Mouse (Mus musculus) forebrain, embryonic 15.5 days (tissue): ENCODE results near the gene Slc38a9. TPM values are rescaled to one million over a fixed set of nuclear protein-coding genes. Genes with fewer than 3 reads are reported as not detected.

Source experiments
- ATAC-seq: fragments of 200-750 bp; cut with Nextera tagmentation; replicated peaks from 2 replicates; pipeline ENCODE4 v1.8.0; 2017; ENCODE audit warnings: mild to moderate bottlenecking, moderate TSS enrichment, moderate library complexity
- H3K27ac ChIP-seq: fragments of 300-500 bp; sonication (generic); replicated peaks from 2 replicates; pipeline ENCODE4 v1.5.1; 2015; ENCODE audit warnings: mild to moderate bottlenecking, inconsistent platforms
- H3K27me3 ChIP-seq: fragments of 300-500 bp; sonication (generic); 2 replicates; pipeline ENCODE4 v1.6.1; 2015; ENCODE audit warnings: inconsistent platforms
- H3K36me3 ChIP-seq: fragments of 300-500 bp; sonication (generic); 2 replicates; pipeline ENCODE4 v1.6.1; 2015; ENCODE audit warnings: mild to moderate bottlenecking, inconsistent platforms
- H3K4me1 ChIP-seq: fragments of 300-500 bp; sonication (generic); 2 replicates; pipeline ENCODE4 v1.6.1; 2015; ENCODE audit warnings: inconsistent platforms
- H3K4me2 ChIP-seq: fragments of 300-500 bp; sonication (generic); replicated peaks from 2 replicates; pipeline ENCODE4 v1.6.1; 2015; ENCODE audit warnings: mild to moderate bottlenecking, inconsistent platforms
- H3K4me3 ChIP-seq: fragments of 300-500 bp; sonication (generic); 2 replicates; pipeline ENCODE4 v1.5.1; 2015; ENCODE audit warnings: mild to moderate bottlenecking, inconsistent platforms
- H3K9ac ChIP-seq: fragments of 300-500 bp; sonication (generic); replicated peaks from 2 replicates; pipeline ENCODE4 v1.6.1; 2015; ENCODE audit warnings: mild to moderate bottlenecking, inconsistent platforms
- H3K9me3 ChIP-seq: fragments of 300-500 bp; sonication (generic); 2 replicates; pipeline ENCODE4 v1.6.1; 2016; ENCODE audit warnings: inconsistent platforms
- WGBS: fragments of 180-500 bp; shearing (Covaris S2); methylation state at CpG from one replicate; pipeline ENCODE4 v1.1.7; 2015; ENCODE audit warnings: mixed read lengths; 5-methylcytosine and 5-hydroxymethylcytosine counted together
- polyA plus RNA-seq: library from polyadenylated mRNA; unstranded; fragments of >200 nt; fragmentation: Nextera tagmentation; extraction: Ambion mirVana; gene quantifications from 2 replicates; pipeline ENCODE4 v1.2.1, GENCODE M21; 2015

Gene Slc38a9
- polyA plus RNA-seq, 1 experiment from 2014 or later = 28.0 TPM

DNA sequence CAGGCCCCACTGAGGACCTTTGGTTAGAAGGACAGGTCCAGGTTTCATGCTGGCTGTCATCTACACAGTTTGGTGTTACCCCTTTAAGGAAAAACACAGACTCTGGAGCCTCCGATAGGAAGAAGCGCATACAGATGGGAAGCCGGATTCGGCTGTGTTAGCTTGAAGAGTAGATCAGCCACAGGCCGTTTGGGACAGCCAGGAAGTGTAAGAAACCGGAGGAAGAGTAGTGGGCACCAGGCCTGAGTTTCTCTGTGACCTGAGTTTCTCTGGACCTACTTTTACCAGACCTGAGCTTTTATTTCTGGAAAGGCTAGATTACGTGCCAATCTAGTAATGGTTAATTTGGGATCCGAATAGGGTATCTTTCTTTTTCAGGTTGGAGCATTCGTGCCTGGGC lies 76.6 kb downstream of the Slc38a9 start:
- no peak for ATAC-seq
- 86% methylated on average over 9 of the region's 9 CpGs for WGBS

DNA sequence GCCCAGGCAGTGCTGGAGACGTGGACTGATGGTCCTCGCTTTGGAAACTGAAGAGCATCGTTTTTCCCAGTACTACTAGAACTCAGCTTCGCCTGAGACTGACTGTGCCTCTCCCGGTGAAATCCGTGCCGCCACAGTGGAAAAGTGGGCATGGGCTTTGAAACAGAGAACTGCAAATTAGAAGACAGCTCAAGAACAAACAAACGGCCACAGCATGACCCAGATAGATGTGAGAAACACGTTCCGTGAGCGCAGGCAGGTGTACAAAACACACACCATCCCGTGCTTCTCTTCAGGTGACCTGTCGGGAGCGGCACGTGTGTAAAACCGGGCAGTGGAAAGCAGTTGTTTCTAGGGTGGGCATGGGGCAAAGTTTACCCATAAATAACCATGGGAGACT lies 77.5 kb downstream of the Slc38a9 start:
- H3K9me3 ChIP-seq = no peaks in the 10 kb centered on the region
- no peak for ATAC-seq
- H3K4me2 ChIP-seq = no peak overlapping the region
- no peaks in the 10 kb centered on the region for H3K27me3 ChIP-seq
- no peaks in the 10 kb centered on the region; the same call in 1 of the 2 replicates for H3K36me3 ChIP-seq
- H3K4me1 ChIP-seq = no peaks in the 10 kb centered on the region
- no peak overlapping the region for H3K27ac ChIP-seq
- no peak overlapping the region for H3K9ac ChIP-seq
- H3K4me3 ChIP-seq = no peak overlapping the region
- WGBS = 86% methylated on average over 16 of the region's 16 CpGs

More for the DNA sequence above, 76.6 kb downstream of the Slc38a9 start:
- H3K27me3 ChIP-seq = no peaks in the 10 kb centered on the region
- H3K4me2 ChIP-seq = no peak overlapping the region
- no peak overlapping the region for H3K9ac ChIP-seq
- no peak overlapping the region for H3K27ac ChIP-seq
- H3K9me3 ChIP-seq = no peaks in the 10 kb centered on the region
- no peak overlapping the region for H3K4me3 ChIP-seq
- no peaks in the 10 kb centered on the region for H3K4me1 ChIP-seq
- H3K36me3 ChIP-seq = peaks cover 6% of the 10 kb centered on the region

DNA sequence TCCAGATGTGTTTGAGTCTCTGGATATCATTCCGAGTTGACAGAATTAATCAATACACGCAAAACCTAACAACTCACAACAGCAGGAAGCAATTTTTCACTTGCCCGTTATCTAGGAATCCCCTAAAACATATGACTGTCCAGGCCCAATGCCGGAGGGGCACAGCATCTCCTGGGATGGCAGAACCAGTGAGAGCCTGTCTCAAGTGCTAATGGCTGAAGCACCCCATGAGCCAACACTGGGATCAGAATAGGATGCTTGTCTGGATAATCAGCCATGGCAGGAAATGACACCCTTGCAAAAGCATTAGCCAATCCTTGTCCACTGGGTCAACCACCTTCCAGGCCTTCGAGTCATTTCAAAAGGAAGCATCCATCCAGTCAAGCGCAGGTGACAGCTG lies 79.5 kb downstream of the Slc38a9 start:
- Histone ChIP-seq H3K27ac (no peak overlapping the region), H3K9ac (no peak overlapping the region)
- WGBS = 89% methylated on average over 6 of the region's 6 CpGs

GRCm38 (mm10) chr13:112742076-112742830 lies 81.7 kb downstream of the Slc38a9 start:
- no peaks in the 10 kb centered on the region for H3K9me3 ChIP-seq
- H3K36me3 ChIP-seq = no peaks in the 10 kb centered on the region
- H3K4me1 ChIP-seq = no peaks in the 10 kb centered on the region
- no peak overlapping the region for H3K27ac ChIP-seq
- ATAC-seq = no peak
- H3K9ac ChIP-seq = no peak overlapping the region
- no peak overlapping the region for H3K4me3 ChIP-seq
- H3K27me3 ChIP-seq = no peaks in the 10 kb centered on the region
- H3K4me2 ChIP-seq = no peak overlapping the region
- WGBS = 75% methylated on average over 14 of the region's 14 CpGs

More for the DNA sequence above, 79.5 kb downstream of the Slc38a9 start:
- no peaks in the 10 kb centered on the region for H3K27me3 ChIP-seq
- H3K4me1 ChIP-seq = no peaks in the 10 kb centered on the region
- H3K4me2 ChIP-seq = no peak overlapping the region
- no peaks in the 10 kb centered on the region for H3K36me3 ChIP-seq
- no peak overlapping the region for H3K4me3 ChIP-seq
- H3K9me3 ChIP-seq = no peaks in the 10 kb centered on the region
- no peak for ATAC-seq

GRCm38 (mm10) chr13:112743647-112744046 lies 83.1 kb downstream of the Slc38a9 start:
- Histone ChIP-seq H3K27me3 (no peaks in the 10 kb centered on the region), H3K9me3 (no peaks in the 10 kb centered on the region), H3K9ac (no peak overlapping the region), H3K36me3 (no peaks in the 10 kb centered on the region), H3K27ac (no peak overlapping the region), H3K4me1 (no peaks in the 10 kb centered on the region), H3K4me2 (no peak overlapping the region), H3K4me3 (no peak overlapping the region)
- WGBS = 83% methylated on average over 4 of the region's 4 CpGs
- ATAC-seq = no peak

DNA sequence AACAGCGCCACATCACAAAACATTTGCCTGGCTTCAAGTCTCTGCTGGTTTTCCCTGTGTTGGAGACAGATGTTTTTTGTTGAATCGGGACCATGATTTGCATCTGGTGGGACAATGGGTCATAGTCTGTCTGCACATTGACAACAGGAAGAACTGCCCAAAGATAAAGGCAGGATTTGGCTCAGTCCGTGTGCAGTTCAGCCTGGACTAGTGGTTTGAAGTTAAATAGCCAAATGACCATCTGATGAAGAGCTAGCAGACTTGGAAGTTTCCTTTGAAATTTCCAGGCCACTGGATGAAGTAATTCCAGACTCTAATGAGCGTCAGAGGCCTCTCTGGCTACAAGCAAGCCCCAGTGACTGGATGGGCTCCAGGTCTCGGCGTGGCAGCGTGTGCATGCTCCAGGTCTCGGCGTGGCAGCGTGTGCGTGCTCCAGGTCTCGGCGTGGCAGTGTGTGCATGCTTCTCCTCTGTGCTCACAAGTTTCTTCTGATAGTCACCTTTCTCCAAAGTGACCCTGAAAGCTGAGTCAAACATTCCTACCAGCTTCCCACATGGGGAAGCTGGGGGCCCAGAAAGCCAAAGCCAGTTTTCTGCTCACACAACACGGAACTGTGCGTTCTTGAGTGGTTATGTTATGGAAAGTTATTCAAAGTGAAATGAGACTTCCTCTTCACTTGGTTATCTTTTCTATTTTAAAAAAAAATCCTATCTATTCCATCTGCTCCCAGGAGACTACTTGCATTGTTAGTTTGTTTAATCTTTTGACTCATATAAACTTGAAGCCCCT lies 83.7 kb downstream of the Slc38a9 start:
- Histone ChIP-seq H3K9ac (no peak overlapping the region), H3K27ac (no peak overlapping the region), H3K4me1 (no peaks in the 10 kb centered on the region), H3K9me3 (no peaks in the 10 kb centered on the region), H3K4me2 (no peak overlapping the region), H3K27me3 (no peaks in the 10 kb centered on the region), H3K36me3 (no peaks in the 10 kb centered on the region), H3K4me3 (no peak overlapping the region)
- no peak for ATAC-seq
- 87% methylated on average over 15 of the region's 15 CpGs for WGBS

DNA sequence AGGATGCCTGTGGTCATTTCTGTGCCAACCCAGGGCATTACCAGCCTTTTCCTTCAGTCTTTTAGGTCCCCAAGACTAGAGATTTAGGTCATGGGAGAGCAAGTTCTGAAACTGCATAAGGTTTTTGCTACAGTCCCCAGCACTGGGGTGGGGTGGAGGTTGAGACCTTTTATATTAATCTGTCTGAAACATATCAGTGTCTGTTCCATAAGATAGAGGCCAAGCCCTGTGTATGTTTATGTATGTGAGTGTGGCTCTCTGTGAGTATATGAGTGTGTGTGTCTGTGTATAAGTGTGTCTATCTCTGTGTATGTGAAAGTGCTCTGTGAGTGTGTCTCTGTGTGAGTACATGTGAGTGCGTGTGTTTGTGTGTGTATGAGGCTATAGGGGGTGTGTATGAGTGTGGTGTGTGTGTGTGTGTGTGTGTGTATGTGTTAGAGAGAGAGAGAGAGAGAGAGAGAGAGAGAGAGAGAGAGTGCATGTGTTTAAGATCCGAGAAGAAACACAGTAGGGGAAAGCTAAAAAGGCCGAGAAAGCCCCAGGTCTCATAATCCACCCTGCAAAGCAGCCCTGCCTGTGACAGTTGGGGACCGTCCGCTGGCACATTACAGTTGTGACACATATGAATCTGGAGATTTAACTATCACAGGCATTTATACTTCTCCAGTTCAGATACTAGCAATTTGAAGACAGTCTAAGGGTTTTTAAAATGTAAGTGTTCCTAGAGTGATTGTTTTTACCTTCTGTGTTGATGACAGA lies 85.6 kb downstream of the Slc38a9 start:
- ATAC-seq = no peak
- Histone ChIP-seq H3K27me3 (no peaks in the 10 kb centered on the region), H3K4me2 (no peak overlapping the region), H3K4me1 (no peaks in the 10 kb centered on the region), H3K4me3 (no peak overlapping the region), H3K9me3 (no peaks in the 10 kb centered on the region), H3K36me3 (no peaks in the 10 kb centered on the region), H3K9ac (no peak overlapping the region), H3K27ac (no peak overlapping the region)
- WGBS = 84% methylated on average over 5 of the region's 5 CpGs

GRCm38 (mm10) chr13:112746695-112747055 lies 86.1 kb downstream of the Slc38a9 start:
- H3K4me3 ChIP-seq = no peak overlapping the region
- H3K9me3 ChIP-seq = no peaks in the 10 kb centered on the region
- no peak overlapping the region for H3K9ac ChIP-seq
- peaks cover 5% of the 10 kb centered on the region for H3K4me1 ChIP-seq
- ATAC-seq = no peak
- no peaks in the 10 kb centered on the region for H3K27me3 ChIP-seq
- WGBS = 92% methylated on average over 10 of the region's 10 CpGs
- H3K4me2 ChIP-seq = no peak overlapping the region
- H3K27ac ChIP-seq = no peak overlapping the region
- no peaks in the 10 kb centered on the region for H3K36me3 ChIP-seq

- Histone ChIP-seq H3K27ac (no peak overlapping the region), H3K36me3 (no peaks in the 10 kb centered on the region), H3K4me2 (no peak overlapping the region), H3K9me3 (no peaks in the 10 kb centered on the region), H3K9ac (no peak overlapping the region), H3K4me3 (no peak overlapping the region), H3K4me1 (peaks cover 9% of the 10 kb centered on the region), H3K27me3 (no peaks in the 10 kb centered on the region)
- 84% methylated on average over 6 of the region's 6 CpGs for WGBS
- no peak for ATAC-seq
Observed at GRCm38 (mm10) chr13:112747808-112748430, 87.4 kb downstream of the Slc38a9 start.

GRCm38 (mm10) chr13:112748808-112749510 lies 88.4 kb downstream of the Slc38a9 start:
- Histone ChIP-seq H3K4me3 (no peak overlapping the region), H3K4me1 (peaks cover 9% of the 10 kb centered on the region), H3K4me2 (no peak overlapping the region), H3K36me3 (no peaks in the 10 kb centered on the region), H3K27ac (no peak overlapping the region), H3K27me3 (no peaks in the 10 kb centered on the region), H3K9me3 (no peaks in the 10 kb centered on the region), H3K9ac (no peak overlapping the region)
- WGBS = 93% methylated on average over 11 of the region's 11 CpGs
- no peak for ATAC-seq

GRCm38 (mm10) chr13:112749881-112750280 lies 89.3 kb downstream of the Slc38a9 start:
- no peaks in the 10 kb centered on the region for H3K9me3 ChIP-seq
- no peak for ATAC-seq
- no peak overlapping the region for H3K4me3 ChIP-seq
- peaks cover 9% of the 10 kb centered on the region for H3K4me1 ChIP-seq
- no peaks in the 10 kb centered on the region for H3K27me3 ChIP-seq
- H3K27ac ChIP-seq = no peak overlapping the region
- H3K36me3 ChIP-seq = no peaks in the 10 kb centered on the region
- no peak overlapping the region for H3K9ac ChIP-seq
- H3K4me2 ChIP-seq = no peak overlapping the region
- 92% methylated on average over 2 of the region's 2 CpGs for WGBS
